Mouse (Mus musculus) erythroblast, adult 5-6 weeks (primary cell): ENCODE results near the gene Ak2. TPM values are rescaled to one million over a fixed set of nuclear protein-coding genes. Genes with fewer than 3 reads are reported as not detected.
A peak's percentile ranks its signal among the peaks of the same experiment; 100 is the strongest.

Experiments used
- ATAC-seq: replicated peaks from 2 replicates; pipeline ENCODE4 v1.8.0; 2016; ENCODE audit warnings: moderate number of reproducible peaks, mild to moderate bottlenecking, moderate TSS enrichment, inconsistent platforms; ENCODE audit not compliant: poor library complexity, low FRiP score, severe bottlenecking
- total RNA-seq, 2 experiments: library from RNA; stranded (forward) in 1 of 2; stranded (reverse) in 1 of 2; fragments of 150-400 nt in 1 of 2; fragments of 200-764, 138-1000 nt in 1 of 2; gene quantifications; 2 replicates each; pipeline versions ENCODE4 v1.2.3 to v1.2.4; 2015 to 2017; ENCODE audit warnings: low replicate concordance in 2 of 2

Gene Ak2
- total RNA-seq, 2 experiments from 2014 or later, result 15.4 to 28.7 TPM

DNA sequence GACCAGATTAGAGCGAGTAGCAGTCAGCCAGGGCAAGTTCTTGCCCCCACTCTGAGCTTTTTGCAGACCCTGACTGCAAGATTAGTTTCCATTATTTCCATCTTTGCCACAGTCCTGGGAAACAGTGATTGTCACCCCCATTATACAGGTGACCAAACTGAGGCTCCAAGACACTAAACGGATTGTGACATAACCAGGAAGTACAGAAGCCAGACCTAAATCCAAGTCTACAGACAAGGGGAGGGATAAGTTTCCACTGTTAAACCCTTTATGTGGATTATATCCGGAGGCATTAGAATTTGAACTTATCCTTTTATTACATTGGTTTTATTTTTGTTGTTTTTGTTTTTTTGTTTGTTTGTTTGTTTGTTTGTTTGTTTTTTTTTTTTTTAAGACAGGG is 42.5 kb downstream of the Ak2 start:
- ATAC-seq, result no peak

DNA sequence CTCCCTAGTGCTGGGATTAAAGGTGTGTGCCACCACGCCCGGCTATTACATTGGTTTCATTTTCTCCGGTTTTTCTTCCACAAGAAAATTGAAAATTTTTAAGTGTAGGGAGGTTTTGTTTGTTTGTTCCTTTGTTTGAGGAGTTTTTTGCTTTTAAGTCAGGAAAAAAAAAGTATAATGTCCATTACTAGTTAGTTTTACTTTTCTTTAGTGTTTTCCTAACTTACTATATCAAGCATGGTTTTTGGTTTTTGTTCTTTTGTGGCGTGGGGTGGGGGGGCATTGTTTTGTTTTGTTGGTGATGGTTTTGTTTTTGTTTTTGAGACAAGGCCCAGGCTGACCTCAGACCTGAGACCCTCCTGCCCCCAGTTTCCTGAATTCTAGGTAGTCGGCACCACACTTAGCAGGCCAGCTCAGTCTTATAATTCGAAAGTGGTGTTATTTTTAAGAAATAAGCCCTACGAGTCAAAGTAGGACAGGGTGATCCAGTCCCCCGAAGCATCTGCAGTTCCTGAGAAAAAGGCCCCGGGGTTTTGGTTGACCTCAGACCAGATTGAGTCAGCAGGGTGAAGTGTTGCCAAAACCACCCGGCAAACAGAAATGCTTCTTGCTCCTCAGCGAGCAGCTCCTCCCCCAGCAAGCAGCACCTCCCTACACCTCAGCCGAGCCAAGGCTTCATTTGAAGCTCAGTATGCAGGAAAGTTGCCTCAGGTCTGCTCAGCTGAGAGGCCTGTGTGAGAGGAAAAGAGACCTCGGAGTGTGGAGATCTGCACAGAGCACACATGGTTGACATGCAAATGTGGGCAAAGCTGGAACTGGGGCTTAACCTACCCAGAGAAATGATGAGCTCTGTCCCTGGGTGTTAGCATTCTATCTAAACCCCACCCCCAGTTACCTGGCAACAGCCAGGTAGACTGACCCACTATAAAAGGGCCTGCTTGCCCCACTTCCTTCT is 43.2 kb downstream of the Ak2 start:
- ATAC-seq, result no peak

GRCm38 (mm10) chr4:129035851-129036445 is 44.2 kb downstream of the Ak2 start:
- no peak for ATAC-seq

DNA sequence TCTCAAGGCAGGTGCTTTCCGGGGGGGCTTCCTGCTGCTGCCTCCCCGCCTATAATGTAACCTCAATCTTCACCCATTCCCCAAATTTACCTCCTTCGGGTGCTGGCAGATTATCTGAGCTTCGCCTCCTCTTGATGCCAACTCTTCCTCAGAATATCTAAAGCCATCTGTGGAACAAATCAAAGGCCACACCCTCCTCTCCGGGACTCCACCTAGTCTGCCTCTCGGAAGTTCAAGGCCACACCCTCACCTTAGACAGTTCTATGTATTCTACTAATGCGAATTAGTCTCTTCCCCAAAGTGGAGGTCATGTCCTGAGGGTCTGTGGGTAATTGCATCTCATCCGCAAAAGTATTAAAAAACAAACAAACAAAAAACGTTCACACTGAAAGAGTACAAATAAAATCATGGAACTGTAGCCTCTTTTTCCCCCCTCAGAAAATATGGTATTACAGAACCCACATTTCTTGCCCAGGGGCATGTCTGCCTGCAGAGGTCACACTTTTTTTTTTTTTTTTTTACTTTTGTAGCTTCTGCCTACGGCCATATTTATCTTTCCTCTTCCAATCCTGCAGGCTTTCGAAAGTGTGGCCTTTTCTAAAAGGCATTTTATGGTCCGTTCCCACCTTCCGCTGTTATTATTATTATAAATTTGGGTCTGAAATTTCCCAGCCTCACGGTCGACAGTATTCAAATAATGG is 56.1 kb downstream of the Ak2 start:
- 0 out of 2 replicates have a peak, but pooled peaks have one; percentile 29 for ATAC-seq

DNA sequence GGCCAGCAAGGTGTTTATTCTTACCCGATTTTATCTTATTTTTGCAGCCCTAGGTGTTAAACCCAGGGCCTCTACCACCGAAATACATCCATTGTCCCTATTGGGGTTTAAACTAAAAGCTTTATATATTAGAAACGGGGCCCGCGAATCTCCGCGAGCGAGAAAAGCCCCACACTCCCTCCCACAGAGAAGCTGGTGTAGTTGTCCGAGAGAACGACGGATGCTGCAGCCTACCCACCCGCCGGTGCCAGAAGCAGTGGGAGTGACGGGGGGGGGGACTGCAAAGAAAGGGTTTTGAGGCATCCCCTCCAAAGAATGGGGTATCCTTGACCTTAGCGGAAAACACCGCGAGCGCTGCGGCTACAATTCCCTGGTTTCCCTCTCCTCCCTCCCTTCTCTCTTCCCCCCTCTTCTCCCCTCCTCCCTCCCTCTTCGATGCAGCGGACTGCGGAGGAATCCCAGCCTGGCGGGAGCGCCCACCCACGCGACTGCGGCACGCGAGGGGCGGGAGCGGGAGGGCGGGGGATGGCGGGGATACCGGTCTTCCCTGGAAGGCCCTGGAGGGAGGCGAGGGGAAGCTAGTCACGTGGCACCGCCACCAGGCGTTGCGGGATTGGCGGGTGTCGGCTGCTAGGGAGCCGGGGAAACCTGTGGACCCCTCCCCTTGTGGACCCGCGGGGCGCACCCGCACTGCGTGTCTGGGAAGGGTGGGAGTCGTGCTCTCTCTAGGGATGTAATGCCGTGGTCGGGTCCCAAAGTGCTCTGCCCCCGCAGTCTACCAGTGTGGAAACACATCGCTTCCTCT is 56.9 kb downstream of the Ak2 start:
- ATAC-seq, result no peak

GRCm38 (mm10) chr4:129049306-129050011 is 57.7 kb downstream of the Ak2 start:
- no peak for ATAC-seq

- ATAC-seq, result no peak
Measured at GRCm38 (mm10) chr4:129050365-129050764, 58.6 kb downstream of the Ak2 start.

GRCm38 (mm10) chr4:129050901-129051417 is 59.2 kb downstream of the Ak2 start:
- no peak for ATAC-seq

DNA sequence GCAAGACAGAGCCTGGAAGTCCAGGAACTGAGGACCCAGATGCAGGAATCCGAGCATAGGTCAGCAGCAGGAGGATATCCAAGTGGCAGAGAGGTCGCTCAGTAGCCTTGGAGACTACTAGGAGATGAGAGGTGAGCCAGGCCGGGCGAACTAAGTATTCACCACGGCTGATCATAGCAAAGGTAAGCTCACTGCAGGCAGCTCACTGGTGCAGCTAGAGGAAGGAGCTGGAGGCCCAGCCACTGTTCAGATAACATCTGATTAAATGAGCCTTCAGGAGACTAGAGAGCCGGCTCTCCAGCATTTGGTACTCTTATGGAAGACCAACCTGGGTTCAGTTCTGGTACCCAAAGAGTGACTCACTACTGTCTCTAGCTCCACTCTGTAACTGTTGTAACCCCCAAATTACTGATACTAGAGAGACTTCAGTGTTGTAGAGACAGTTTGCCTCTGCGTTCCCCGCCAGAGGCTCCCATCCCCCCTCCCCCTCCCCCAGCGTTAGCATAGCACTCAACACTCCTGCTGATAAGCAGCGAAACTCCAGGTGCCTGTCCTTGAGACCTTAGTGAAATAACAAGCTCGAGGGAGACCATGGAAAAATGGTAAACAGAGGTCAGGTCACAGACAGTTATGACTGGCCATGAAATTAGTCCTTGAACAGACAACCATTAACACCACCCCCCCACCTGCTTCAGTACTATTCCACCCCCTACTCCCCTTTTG is 59.9 kb downstream of the Ak2 start:
- ATAC-seq, result no peak

- no peak for ATAC-seq
Measured at GRCm38 (mm10) chr4:129054757-129055156, 63.0 kb downstream of the Ak2 start.

DNA sequence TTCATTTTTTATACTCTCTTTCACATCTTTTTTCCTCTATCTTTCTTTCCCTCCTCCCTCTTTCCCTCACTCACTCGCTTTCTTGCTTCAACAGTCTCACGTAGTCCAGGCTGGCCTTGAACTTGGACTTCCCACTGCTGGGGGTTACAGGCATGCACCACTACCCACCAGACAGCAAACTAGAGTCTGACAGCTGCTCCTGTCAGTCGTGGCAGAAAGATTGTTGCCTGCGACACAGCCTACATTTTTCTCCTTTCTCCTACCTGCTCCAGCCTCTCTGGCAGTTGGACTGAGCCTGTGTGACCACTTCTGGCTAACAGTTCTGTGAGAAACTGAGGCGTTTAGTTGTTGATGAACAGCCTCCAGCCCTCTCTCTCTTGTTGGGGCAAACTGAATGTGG is 63.8 kb downstream of the Ak2 start:
- no peak for ATAC-seq

- ATAC-seq, result peak; percentile 87
Measured at GRCm38 (mm10) chr4:129057533-129058206, 65.9 kb downstream of the Ak2 start.

DNA sequence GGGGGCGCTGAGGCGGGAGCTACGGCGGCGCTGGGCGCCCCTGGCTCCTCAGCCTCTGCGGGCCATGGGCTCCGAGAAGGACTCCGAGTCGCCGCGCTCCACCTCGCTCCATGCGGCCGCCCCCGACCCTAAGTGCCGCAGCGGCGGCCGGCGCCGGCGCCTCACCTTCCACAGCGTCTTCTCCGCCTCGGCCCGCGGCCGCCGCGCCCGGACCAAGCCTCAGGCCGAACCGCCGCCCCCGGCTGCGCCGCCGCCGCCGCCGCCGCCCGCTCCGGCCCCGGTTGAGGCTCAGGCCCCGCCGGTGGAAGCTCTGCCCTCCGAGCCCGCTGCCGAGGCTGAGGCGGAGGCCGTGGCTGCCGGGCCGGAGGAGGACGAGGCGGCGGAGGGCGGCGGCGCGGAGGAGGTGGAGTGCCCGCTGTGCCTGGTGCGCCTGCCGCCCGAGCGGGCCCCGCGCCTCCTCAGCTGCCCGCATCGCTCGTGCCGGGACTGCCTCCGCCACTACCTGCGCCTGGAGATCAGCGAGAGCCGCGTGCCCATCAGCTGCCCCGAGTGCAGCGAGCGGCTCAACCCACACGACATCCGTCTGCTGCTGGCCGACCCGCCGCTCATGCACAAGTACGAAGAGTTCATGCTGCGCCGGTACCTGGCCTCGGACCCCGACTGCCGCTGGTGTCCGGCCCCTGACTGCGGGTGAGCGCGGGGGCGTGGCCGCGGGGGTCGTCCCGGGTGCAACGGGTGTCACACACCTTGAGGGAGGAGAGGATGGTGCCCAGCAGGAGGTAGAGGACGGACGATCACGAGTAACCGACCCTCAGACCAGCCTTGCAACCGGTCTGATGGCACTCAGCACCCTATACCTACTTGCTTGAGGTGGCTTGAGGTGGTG is 66.7 kb downstream of the Ak2 start, which contains the start of gene Rnf19b:
Gene Rnf19b, plus strand, starts transcription at position 65 of the 886 bp plus-strand sequence.
- peak; percentile 53 for ATAC-seq

- peak; percentile 54 for ATAC-seq
Measured at GRCm38 (mm10) chr4:129059125-129059551, 67.4 kb downstream of the Ak2 start.

GRCm38 (mm10) chr4:129059922-129060321 is 68.2 kb downstream of the Ak2 start:
- ATAC-seq, result no peak
